Mouse (Mus musculus): ENCODE measurements around the gene Utp20. TPM values are rescaled to one million over a fixed set of nuclear protein-coding genes. Genes with fewer than 3 reads are reported as not detected.

Utp20 gene
- polyA plus RNA-seq, 1 experiment from 2014 or later: 12.1 TPM

GRCm38 (mm10) chr10:88708671-88709523 is 117.7 kb downstream of the Utp20 start:
- Histone ChIP-seq H3K36me3 (ENCODE audit: poor library complexity, severe bottlenecking) (no peaks in the 10 kb centered on the region), H3K9ac (no peak overlapping the region), H3K9me3 (replicated peaks) (no peaks in the 10 kb centered on the region), H3K27ac (no peak overlapping the region), H3K27me3 (no peaks in the 10 kb centered on the region), H3K4me3 (no peak overlapping the region), H3K4me2 (no peak overlapping the region), H3K4me1 (no peaks in the 10 kb centered on the region)
- 57% methylated on average over 10 of the region's 10 CpGs for WGBS
- ATAC-seq: no peak

- 71% methylated on average over 6 of the region's 6 CpGs for WGBS
- no peaks in the 10 kb centered on the region for H3K36me3 ChIP-seq (ENCODE audit: poor library complexity, severe bottlenecking)
- no peak overlapping the region for H3K4me2 ChIP-seq
- no peaks in the 10 kb centered on the region for H3K9me3 ChIP-seq (replicated peaks)
- H3K4me3 ChIP-seq: no peak overlapping the region
- no peak overlapping the region for H3K9ac ChIP-seq
- no peaks in the 10 kb centered on the region for H3K4me1 ChIP-seq
- no peaks in the 10 kb centered on the region for H3K27me3 ChIP-seq
- H3K27ac ChIP-seq: no peak overlapping the region
- no peak for ATAC-seq
Observed at GRCm38 (mm10) chr10:88700938-88701337, 125.7 kb downstream of the Utp20 start.

Other genes with a start within 250 kb of the Utp20 start
- gene Mybpc1, start 221.7 kb downstream of the Utp20 start, polyA plus RNA-seq (2015; fragmentation: Nextera tagmentation; extraction: Ambion mirVana): 0.22 and 0.76 TPM in 2 replicates
- not detected in 2 replicates for gene Spic, start 141.8 kb downstream of the Utp20 start, polyA plus RNA-seq (2015; fragmentation: Nextera tagmentation; extraction: Ambion mirVana)
- gene Arl1, start 95.9 kb downstream of the Utp20 start, polyA plus RNA-seq (2015; fragmentation: Nextera tagmentation; extraction: Ambion mirVana): 143 and 144 TPM in 2 replicates
- 0.03 TPM in 1 of 2 replicates, not detected in the other for gene Slc5a8, start 59.2 kb upstream of the Utp20 start, polyA plus RNA-seq (2015; fragmentation: Nextera tagmentation; extraction: Ambion mirVana)

Data from forebrain, embryonic 13.5 days (tissue).